Mouse (Mus musculus) heart, embryonic 11.5 days (tissue): ENCODE data around the gene Prps1. TPM values are rescaled to one million over a fixed set of nuclear protein-coding genes. Genes with fewer than 3 reads are reported as not detected.

ENCODE experiments used
- ATAC-seq: fragments of 200-750 bp; cut with Nextera tagmentation; replicated peaks from 2 replicates; pipeline ENCODE4 v1.8.0; 2017; ENCODE audit warnings: moderate library complexity; ENCODE audit not compliant: insufficient number of reproducible peaks, low FRiP score, low TSS enrichment
- H3K27ac ChIP-seq: fragments of 300-500 bp; sonication (generic); 2 replicates; pipeline ENCODE4 v1.5.1; 2014; ENCODE audit warnings: mild to moderate bottlenecking, low read depth, low read length
- H3K27me3 ChIP-seq: fragments of 300-500 bp; sonication (generic); 2 replicates; pipeline ENCODE4 v1.6.1; 2014; ENCODE audit warnings: mild to moderate bottlenecking, low read length, mixed read lengths; ENCODE audit not compliant: control insufficient read depth, insufficient read depth
- H3K36me3 ChIP-seq: fragments of 300-500 bp; sonication (generic); 2 replicates; pipeline ENCODE4 v1.6.1; 2014; ENCODE audit warnings: mild to moderate bottlenecking, low read length, moderate library complexity, mixed read lengths; ENCODE audit not compliant: control insufficient read depth, insufficient read depth
- H3K4me1 ChIP-seq: fragments of 300-500 bp; sonication (generic); 2 replicates; pipeline ENCODE4 v1.6.1; 2014; ENCODE audit warnings: low read length; ENCODE audit not compliant: control insufficient read depth, insufficient read depth
- H3K4me2 ChIP-seq: fragments of 300-500 bp; sonication (generic); 2 replicates; pipeline ENCODE4 v1.6.1; 2014; ENCODE audit warnings: mild to moderate bottlenecking, moderate library complexity
- H3K4me3 ChIP-seq: fragments of 300-500 bp; sonication (generic); 2 replicates; pipeline ENCODE4 v1.5.1; 2014; ENCODE audit warnings: low read depth, low read length
- H3K9ac ChIP-seq: fragments of 300-500 bp; sonication (generic); 2 replicates; pipeline ENCODE4 v1.6.1; 2014; ENCODE audit warnings: mild to moderate bottlenecking, low read depth, low read length, moderate library complexity
- H3K9me3 ChIP-seq: fragments of 300-500 bp; sonication (generic); replicated peaks from 2 replicates; pipeline ENCODE4 v1.6.1; 2016; ENCODE audit warnings: low read length; ENCODE audit not compliant: control insufficient read depth
- WGBS: fragments of 180-500 bp; shearing (Covaris S2); extraction: QIAGEN DNeasy Blood & Tissue Kit; methylation state at CpG from one replicate; pipeline ENCODE4 v1.1.7; 2014; ENCODE audit not compliant: insufficient replicate concordance; 5-methylcytosine and 5-hydroxymethylcytosine counted together
- polyA plus RNA-seq: library from polyadenylated mRNA; unstranded; fragments of >200 nt; fragmentation: Nextera tagmentation; extraction: Ambion mirVana; gene quantifications from 2 replicates; pipeline ENCODE4 v1.2.1, GENCODE M21; 2014

Prps1 gene
- polyA plus RNA-seq, 1 experiment from 2014 or later: 59.5 TPM

GRCm38 (mm10) chrX:140437906-140438305, 18.5 kb upstream of the Prps1 start:
- no peak overlapping the region for H3K27ac ChIP-seq
- peaks cover 4% of the 10 kb centered on the region for H3K27me3 ChIP-seq
- ATAC-seq: no peak
- H3K4me1 ChIP-seq: no peaks in the 10 kb centered on the region
- no peaks in the 10 kb centered on the region for H3K9me3 ChIP-seq
- H3K36me3 ChIP-seq: no peaks in the 10 kb centered on the region
- H3K9ac ChIP-seq: no peak overlapping the region
- no peak overlapping the region for H3K4me2 ChIP-seq
- H3K4me3 ChIP-seq: no peak overlapping the region

DNA sequence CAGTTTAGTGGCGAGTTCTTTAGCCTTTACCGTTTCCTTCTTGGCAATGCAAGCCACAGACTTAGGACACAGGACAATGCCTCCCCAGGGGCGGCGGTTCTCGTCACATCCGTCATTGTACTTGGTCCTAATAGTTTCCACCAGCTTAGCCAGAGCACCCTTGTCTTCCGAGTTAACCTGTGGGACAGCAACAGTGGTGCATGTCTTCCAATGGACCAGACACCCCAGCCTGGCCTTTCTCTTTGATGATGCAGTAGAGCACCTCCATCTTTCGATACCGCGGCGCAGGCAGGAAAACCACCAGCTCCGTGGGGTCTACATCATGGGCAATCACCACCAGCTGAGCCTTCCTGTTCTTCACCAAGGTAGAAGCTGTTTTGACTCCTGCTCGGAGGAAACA, 10.9 kb upstream of the Prps1 start:
- no peaks in the 10 kb centered on the region for H3K27me3 ChIP-seq
- H3K9me3 ChIP-seq: no peaks in the 10 kb centered on the region
- no peak overlapping the region for H3K27ac ChIP-seq
- no peak overlapping the region for H3K4me3 ChIP-seq
- H3K4me1 ChIP-seq: no peaks in the 10 kb centered on the region
- no peaks in the 10 kb centered on the region for H3K36me3 ChIP-seq
- 72% methylated on average over 13 of the region's 13 CpGs for WGBS
- no peak overlapping the region for H3K4me2 ChIP-seq
- ATAC-seq: no peak
- H3K9ac ChIP-seq: no peak overlapping the region

DNA sequence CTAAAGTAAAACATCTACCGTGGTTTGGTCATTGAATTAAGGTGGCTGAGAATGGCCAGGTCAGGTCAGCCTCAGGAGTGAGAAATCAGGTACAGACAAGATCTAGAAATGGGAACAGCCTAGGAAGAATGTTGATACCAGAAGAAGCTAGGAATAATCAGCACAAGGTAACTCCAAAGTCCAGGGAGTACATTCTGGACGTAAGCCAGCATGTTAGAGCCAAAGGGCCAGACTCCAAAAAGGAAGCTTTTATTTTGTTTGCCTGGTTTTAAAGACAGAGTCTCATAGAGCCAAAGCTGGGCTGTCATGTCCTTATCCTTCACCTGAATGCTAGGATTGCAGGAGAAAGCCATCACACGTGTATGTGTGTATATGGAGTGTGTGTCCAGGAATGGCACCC, 6.3 kb upstream of the Prps1 start:
- no peak for ATAC-seq
- Histone ChIP-seq H3K9ac (no peak overlapping the region), H3K27me3 (no peaks in the 10 kb centered on the region), H3K27ac (no peak overlapping the region), H3K9me3 (no peaks in the 10 kb centered on the region), H3K4me1 (no peaks in the 10 kb centered on the region), H3K4me3 (no peak overlapping the region), H3K36me3 (no peaks in the 10 kb centered on the region), H3K4me2 (no peak overlapping the region)
- 76% methylated on average over 3 of the region's 3 CpGs for WGBS

DNA sequence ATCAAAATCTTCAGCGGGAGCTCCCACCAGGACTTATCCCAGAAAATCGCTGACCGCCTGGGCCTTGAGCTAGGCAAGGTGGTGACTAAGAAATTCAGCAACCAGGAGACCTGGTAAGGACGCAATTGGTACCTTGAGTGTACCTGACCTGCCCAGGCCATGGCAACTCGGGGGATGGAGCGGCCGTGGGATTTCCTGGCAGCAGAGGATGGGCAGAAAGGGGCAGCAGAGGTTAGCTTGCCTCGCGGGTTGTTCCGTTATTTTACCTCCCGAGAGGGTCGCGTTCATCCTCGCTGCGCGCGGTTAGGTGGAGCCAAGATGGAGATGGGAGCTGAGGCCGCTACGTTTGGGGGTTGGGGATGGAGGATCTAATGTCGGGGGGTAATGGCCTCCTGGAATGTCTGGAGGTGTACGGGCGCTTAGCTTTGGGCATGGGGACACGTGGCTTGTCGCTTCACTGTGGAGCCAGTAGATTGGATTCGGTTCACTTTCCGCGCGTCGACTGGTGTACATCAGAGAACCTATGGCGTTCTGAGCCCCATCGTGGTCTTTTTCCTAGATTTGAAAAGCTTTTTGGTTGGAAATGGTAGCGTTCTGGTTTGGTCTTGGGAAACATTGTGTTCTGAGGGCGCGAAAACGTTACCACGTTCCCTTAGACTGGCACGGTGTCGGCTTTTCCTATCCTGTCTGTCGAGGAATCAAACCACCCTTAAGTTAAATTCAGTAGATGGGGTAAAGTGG, 508 bp downstream of the Prps1 start:
- H3K36me3 ChIP-seq: no peaks in the 10 kb centered on the region
- peak; percentile 10; the same call in 1 of the 2 replicates for ATAC-seq
- H3K4me3 ChIP-seq: peak overlapping the region; percentile 67
- peak overlapping the region; percentile 72 for H3K9ac ChIP-seq
- peak overlapping the region; percentile 67 for H3K4me2 ChIP-seq
- 0 out of 2 replicates have a peak overlapping the region, but pooled peaks have one; percentile 22 for H3K27ac ChIP-seq
- H3K4me1 ChIP-seq: no peaks in the 10 kb centered on the region
- no peaks in the 10 kb centered on the region for H3K27me3 ChIP-seq
- H3K9me3 ChIP-seq: no peaks in the 10 kb centered on the region
- WGBS: 16% methylated on average over 39 of the region's 39 CpGs

- Histone ChIP-seq H3K9me3 (no peaks in the 10 kb centered on the region), H3K36me3 (no peaks in the 10 kb centered on the region), H3K9ac (peak overlapping the region; percentile 72), H3K4me1 (no peaks in the 10 kb centered on the region), H3K4me3 (peak overlapping the region; percentile 67), H3K4me2 (peak overlapping the region; percentile 67), H3K27me3 (no peaks in the 10 kb centered on the region), H3K27ac (no peak overlapping the region)
- 18% methylated on average over 12 of the region's 12 CpGs for WGBS
- ATAC-seq: no peak
These were observed 1.1 kb downstream of the Prps1 start for GRCm38 (mm10) chrX:140457502-140457901.

DNA sequence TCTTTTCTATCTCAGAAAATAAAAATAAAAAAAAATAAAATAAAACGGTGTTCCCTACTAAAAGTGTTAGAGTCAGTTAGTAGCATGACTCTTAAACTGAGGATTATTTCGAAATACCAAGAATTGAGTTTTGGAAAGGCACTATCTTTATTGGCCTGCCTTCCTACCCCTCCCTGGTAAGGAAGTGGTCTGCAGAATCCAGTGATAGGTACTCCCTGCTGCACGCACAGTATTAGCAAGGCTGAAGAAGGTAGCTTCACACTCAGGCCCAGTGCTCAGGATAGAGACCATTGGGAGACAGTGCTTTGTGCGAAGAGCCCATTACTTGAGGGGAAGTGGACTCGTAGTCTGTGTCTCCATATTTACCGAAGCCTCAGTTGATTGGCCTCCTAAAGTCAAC, 21.8 kb downstream of the Prps1 start:
- Histone ChIP-seq H3K9ac (no peak overlapping the region), H3K27me3 (no peaks in the 10 kb centered on the region), H3K9me3 (no peaks in the 10 kb centered on the region), H3K36me3 (no peaks in the 10 kb centered on the region), H3K4me3 (no peak overlapping the region), H3K27ac (no peak overlapping the region), H3K4me2 (no peak overlapping the region), H3K4me1 (no peaks in the 10 kb centered on the region)
- 85% methylated on average over 6 of the region's 6 CpGs for WGBS
- no peak for ATAC-seq

- no peak for ATAC-seq
These were observed 22.8 kb downstream of the Prps1 start for GRCm38 (mm10) chrX:140479171-140479570.

DNA sequence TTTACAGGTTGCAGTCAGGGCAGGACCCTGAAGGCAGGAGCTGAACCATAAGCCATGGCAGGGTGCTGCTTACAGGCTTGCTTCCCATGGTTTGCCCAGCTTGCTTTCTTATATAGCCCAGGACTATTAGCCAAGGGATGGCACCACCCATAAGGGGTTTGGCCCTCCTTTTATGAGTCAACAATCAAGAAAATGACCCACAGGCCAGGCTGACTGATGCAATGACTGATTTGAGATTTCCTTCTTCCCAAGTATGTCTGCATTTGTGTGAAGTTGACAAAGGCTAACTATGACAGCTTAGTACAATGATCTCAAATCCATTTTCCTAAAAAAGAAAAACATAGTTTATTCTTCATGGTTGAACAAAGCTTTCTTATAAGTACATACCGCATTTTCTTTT, 32.8 kb downstream of the Prps1 start:
- 89% methylated on average over 1 of the region's 1 CpGs for WGBS
- no peak overlapping the region for H3K4me2 ChIP-seq
- H3K27me3 ChIP-seq: no peaks in the 10 kb centered on the region
- no peaks in the 10 kb centered on the region for H3K4me1 ChIP-seq
- no peak overlapping the region for H3K27ac ChIP-seq
- no peaks in the 10 kb centered on the region for H3K9me3 ChIP-seq
- ATAC-seq: no peak
- H3K9ac ChIP-seq: no peak overlapping the region
- H3K36me3 ChIP-seq: no peaks in the 10 kb centered on the region
- no peak overlapping the region for H3K4me3 ChIP-seq

More at GRCm38 (mm10) chrX:140479171-140479570, 22.8 kb downstream of the Prps1 start:
- Histone ChIP-seq H3K36me3 (no peaks in the 10 kb centered on the region), H3K9me3 (no peaks in the 10 kb centered on the region), H3K27me3 (no peaks in the 10 kb centered on the region), H3K27ac (no peak overlapping the region), H3K4me2 (no peak overlapping the region), H3K4me3 (no peak overlapping the region), H3K4me1 (no peaks in the 10 kb centered on the region), H3K9ac (no peak overlapping the region)
- 57% methylated on average over 5 of the region's 5 CpGs for WGBS

DNA sequence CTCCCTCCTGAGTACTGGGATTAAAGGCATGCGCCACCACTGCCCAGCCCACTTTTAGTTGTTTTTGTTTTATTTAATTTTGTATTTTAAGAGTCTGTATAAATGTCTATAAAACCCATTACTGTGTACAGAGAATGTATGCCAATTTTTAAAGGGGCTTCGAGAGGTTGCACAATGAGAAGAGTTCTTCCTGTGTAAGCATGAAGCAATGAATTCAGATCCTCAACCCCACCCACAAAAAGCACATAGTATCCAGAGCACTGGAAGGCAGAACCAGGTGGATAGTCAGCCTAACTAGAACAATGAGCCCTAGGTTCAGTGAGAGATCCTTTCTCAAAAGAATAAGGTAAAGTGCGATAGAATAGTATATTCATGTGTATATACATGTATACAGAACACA, 33.8 kb downstream of the Prps1 start:
- H3K4me2 ChIP-seq: no peak overlapping the region
- H3K36me3 ChIP-seq: no peaks in the 10 kb centered on the region
- no peak for ATAC-seq
- no peak overlapping the region for H3K4me3 ChIP-seq
- H3K4me1 ChIP-seq: no peaks in the 10 kb centered on the region
- H3K27me3 ChIP-seq: no peaks in the 10 kb centered on the region
- no peak overlapping the region for H3K9ac ChIP-seq
- H3K27ac ChIP-seq: no peak overlapping the region
- WGBS: 89% methylated on average over 3 of the region's 3 CpGs
- no peaks in the 10 kb centered on the region for H3K9me3 ChIP-seq
